Mouse (Mus musculus) MEL (cell line): ENCODE measurements around the gene Kif5a. TPM values are rescaled to one million over a fixed set of nuclear protein-coding genes. Genes with fewer than 3 reads are reported as not detected.
A peak's percentile ranks its signal among the peaks of the same experiment; 100 is the strongest.

Experiments used
- DNase-seq: peaks from one replicate; pipeline ENCODE4 v3.0.0; 2011; ENCODE audit warnings: low read depth, low spot score
- H3K27ac ChIP-seq: 2 replicates; pipeline ENCODE4 v1.5.1; 2012; ENCODE audit warnings: low read depth, mild to moderate bottlenecking, control low read depth, low read length, moderate library complexity; ENCODE audit not compliant: control insufficient read depth
- H3K27me3 ChIP-seq, 2 experiments: fragments of 150-350 bp in 1 of 2; sonication (generic) in 1 of 2; 2 replicates each; pipeline ENCODE4 v1.6.1; 2012; ENCODE audit warnings: low read length in 2 of 2, mild to moderate bottlenecking in 2 of 2, improper control_type of control experiment in 1 of 2, moderate library complexity in 1 of 2; ENCODE audit not compliant: insufficient read depth in 2 of 2, control insufficient read depth in 1 of 2
- H3K36me3 ChIP-seq, 2 experiments: 2 replicates each; pipeline ENCODE4 v1.6.1; 2012 to 2014; ENCODE audit warnings: low read length in 2 of 2, improper control_type of control experiment in 1 of 2, inconsistent platforms in 1 of 2, mild to moderate bottlenecking in 1 of 2; ENCODE audit not compliant: insufficient read depth in 2 of 2, control insufficient read depth in 1 of 2
- H3K4me1 ChIP-seq, 2 experiments: fragments of 150-350 bp in 1 of 2; sonication (generic) in 1 of 2; 2 replicates each; pipeline ENCODE4 v1.6.1; 2012; ENCODE audit warnings: low read length in 2 of 2, improper control_type of control experiment in 1 of 2, mild to moderate bottlenecking in 1 of 2; ENCODE audit not compliant: insufficient read depth in 2 of 2, control insufficient read depth in 1 of 2
- H3K4me3 ChIP-seq, 2 experiments: fragments of 150-350 bp in 1 of 2; sonication (generic) in 1 of 2; 2 replicates each; pipeline ENCODE4 v1.5.1; 2012; ENCODE audit warnings: low read depth in 2 of 2, low read length in 2 of 2, mild to moderate bottlenecking in 2 of 2, moderate library complexity in 2 of 2, control low read depth in 1 of 2, improper control_type of control experiment in 1 of 2; ENCODE audit not compliant: control insufficient read depth in 1 of 2, insufficient read depth in 1 of 2
- H3K79me2 ChIP-seq: 2 replicates; pipeline ENCODE4 v1.6.1; 2012; ENCODE audit warnings: mild to moderate bottlenecking, low read length, moderate library complexity; ENCODE audit not compliant: control insufficient read depth, poor library complexity, insufficient read depth
- H3K9ac ChIP-seq: 2 replicates; pipeline ENCODE4 v1.6.1; 2012; ENCODE audit warnings: low read depth, mild to moderate bottlenecking, control low read depth, low read length, moderate library complexity; ENCODE audit not compliant: control insufficient read depth, poor library complexity, severe bottlenecking
- H3K9me3 ChIP-seq: fragments of 150-350 bp; sonication (generic); replicated peaks from 2 replicates; pipeline ENCODE4 v1.6.1; 2012; ENCODE audit warnings: mild to moderate bottlenecking, low read length, improper control_type of control experiment, moderate library complexity; ENCODE audit not compliant: insufficient read depth
- BHLHE40 ChIP-seq: IDR thresholded peaks from 2 replicates; pipeline ENCODE4 v1.6.1; 2012; ENCODE audit warnings: low read depth, mild to moderate bottlenecking, inconsistent platforms, low read length, improper control_type of control experiment, borderline replicate concordance
- CTCF ChIP-seq, 3 experiments: IDR thresholded peaks in 2 of 3; conservative IDR thresholded peaks in 1 of 3; 2 replicates each; pipeline ENCODE4 v1.5.1; 2011 to 2012; ENCODE audit warnings: low read length in 3 of 3, low read depth in 2 of 3, mild to moderate bottlenecking in 2 of 3, improper control_type of control experiment in 1 of 3, inconsistent platforms in 1 of 3, mixed read lengths in 1 of 3, moderate library complexity in 1 of 3; ENCODE audit not compliant: control insufficient read depth in 1 of 3, insufficient read depth in 1 of 3, poor library complexity in 1 of 3, severe bottlenecking in 1 of 3
- EP300 ChIP-seq, 2 experiments: IDR thresholded peaks; 2 replicates each; pipeline ENCODE4 v1.6.1; 2011; ENCODE audit warnings: improper control_type of control experiment in 2 of 2, low read length in 2 of 2, low read depth in 1 of 2, mild to moderate bottlenecking in 1 of 2
- ETS1 ChIP-seq: IDR thresholded peaks from 2 replicates; pipeline ENCODE4 v1.6.1; 2012; ENCODE audit warnings: low read depth, mild to moderate bottlenecking, inconsistent platforms, low read length, improper control_type of control experiment, moderate library complexity
- HCFC1 ChIP-seq: IDR thresholded peaks from 2 replicates; pipeline ENCODE4 v1.6.1; 2012; ENCODE audit warnings: low read depth, mild to moderate bottlenecking, inconsistent platforms, low read length, improper control_type of control experiment, moderate library complexity
- JUND ChIP-seq: IDR thresholded peaks from 2 replicates; pipeline ENCODE4 v1.6.1; 2011; ENCODE audit warnings: low read depth, mild to moderate bottlenecking, improper control_type of control experiment, low read length
- MAZ ChIP-seq: IDR thresholded peaks from 2 replicates; pipeline ENCODE4 v1.6.1; 2012; ENCODE audit warnings: low read depth, mild to moderate bottlenecking, inconsistent platforms, low read length, improper control_type of control experiment
- MEF2A ChIP-seq: IDR thresholded peaks from 2 replicates; pipeline ENCODE4 v1.6.1; 2014; ENCODE audit warnings: low read depth, mild to moderate bottlenecking, inconsistent platforms, low read length, improper control_type of control experiment; ENCODE audit not compliant: poor library complexity, insufficient replicate concordance, severe bottlenecking; ENCODE audit errors: extremely low read depth
- MXI1 ChIP-seq: IDR thresholded peaks from 2 replicates; pipeline ENCODE4 v1.6.1; 2011; ENCODE audit warnings: mild to moderate bottlenecking, low read depth, low read length, improper control_type of control experiment
- MYB ChIP-seq: IDR thresholded peaks from 2 replicates; pipeline ENCODE4 v1.6.1; 2011; ENCODE audit warnings: mild to moderate bottlenecking, low read depth, low read length, improper control_type of control experiment
- MYC ChIP-seq: IDR thresholded peaks from 2 replicates; pipeline ENCODE4 v1.6.1; 2011; ENCODE audit warnings: low read depth, mild to moderate bottlenecking, low read length, improper control_type of control experiment, moderate library complexity
- NELFE ChIP-seq: IDR thresholded peaks from 2 replicates; pipeline ENCODE4 v1.6.1; 2011; ENCODE audit warnings: low read depth, low read length, improper control_type of control experiment
- POLR2A ChIP-seq, 2 experiments: IDR thresholded peaks; 2 replicates each; pipeline ENCODE4 v1.6.1; 2011 to 2012; ENCODE audit warnings: low read length in 2 of 2, mild to moderate bottlenecking in 2 of 2, control low read depth in 1 of 2, improper control_type of control experiment in 1 of 2, low read depth in 1 of 2, moderate library complexity in 1 of 2; ENCODE audit not compliant: control insufficient read depth in 1 of 2, insufficient read depth in 1 of 2, poor library complexity in 1 of 2
- POLR2AphosphoS2 ChIP-seq: IDR thresholded peaks from 2 replicates; pipeline ENCODE4 v1.6.1; 2011; ENCODE audit warnings: low read length, improper control_type of control experiment
- POLR2AphosphoS5 ChIP-seq: IDR thresholded peaks from 2 replicates; pipeline ENCODE4 v1.6.1; 2012; ENCODE audit warnings: low read depth, borderline replicate concordance, mild to moderate bottlenecking, inconsistent platforms, low read length, moderate library complexity, mixed read lengths
- RAD21 ChIP-seq: IDR thresholded peaks from 2 replicates; pipeline ENCODE4 v1.6.1; 2011; ENCODE audit warnings: mild to moderate bottlenecking, low read depth, low read length, improper control_type of control experiment
- RCOR1 ChIP-seq: IDR thresholded peaks from 2 replicates; pipeline ENCODE4 v1.6.1; 2012; ENCODE audit warnings: low read depth, mild to moderate bottlenecking, inconsistent platforms, low read length, improper control_type of control experiment
- SMC3 ChIP-seq: IDR thresholded peaks from 2 replicates; pipeline ENCODE4 v1.6.1; 2011; ENCODE audit warnings: low read depth, low read length, improper control_type of control experiment
- TAL1 ChIP-seq: IDR thresholded peaks from 2 replicates; pipeline ENCODE4 v1.6.1; 2012; ENCODE audit warnings: mild to moderate bottlenecking, inconsistent platforms, low read length, moderate library complexity, mixed read lengths
- TBP ChIP-seq: IDR thresholded peaks from 2 replicates; pipeline ENCODE4 v1.8.0; 2011; ENCODE audit warnings: low read depth, low read length, improper control_type of control experiment
- TCF12 ChIP-seq: IDR thresholded peaks from 2 replicates; pipeline ENCODE4 v1.6.1; 2014; ENCODE audit warnings: low read depth, mild to moderate bottlenecking, inconsistent platforms, low read length, improper control_type of control experiment, moderate library complexity
- UBTF ChIP-seq: IDR thresholded peaks from 2 replicates; pipeline ENCODE4 v1.6.1; 2012; ENCODE audit warnings: low read depth, mild to moderate bottlenecking, inconsistent platforms, low read length, improper control_type of control experiment, moderate library complexity, borderline replicate concordance; ENCODE audit not compliant: insufficient read depth
- USF1 ChIP-seq: IDR thresholded peaks from 2 replicates; pipeline ENCODE4 v1.6.1; 2014; ENCODE audit warnings: low read depth, mild to moderate bottlenecking, inconsistent platforms, low read length, improper control_type of control experiment, moderate library complexity
- ZKSCAN1 ChIP-seq: IDR thresholded peaks from 2 replicates; pipeline ENCODE4 v1.6.1; 2012; ENCODE audit warnings: low read depth, mild to moderate bottlenecking, inconsistent platforms, low read length, improper control_type of control experiment, moderate library complexity
- polyA plus RNA-seq, 2 experiments: library from polyadenylated mRNA; stranded (reverse) in 1 of 2; unstranded in 1 of 2; fragments of >175 nt in 1 of 2; fragments of >200 nt in 1 of 2; gene quantifications; 2 replicates each; pipeline versions ENCODE4 v1.2.1 to v1.2.4; 2012; ENCODE audit warnings: low replicate concordance in 2 of 2, low read depth in 1 of 2; ENCODE audit not compliant: insufficient read length in 2 of 2, insufficient read depth in 1 of 2, missing spikeins in 1 of 2
- total RNA-seq: library from RNA; depleted of rRNA; stranded (reverse); fragments of 300-350 nt; gene quantifications from 2 replicates; pipeline ENCODE4 v1.2.3, GENCODE M21; 2012

Kif5a gene
- total and polyA plus RNA-seq, 3 experiments = 0.42 to 1.3 TPM; not detected in 1

- no peak for DNase-seq
- no peaks in the 10 kb centered on the region for H3K27me3 ChIP-seq
- H3K9me3 ChIP-seq = no peaks in the 10 kb centered on the region
- H3K27ac ChIP-seq = no peak overlapping the region
- peaks cover 0 to 15% of the 10 kb centered on the region in 2 experiments; a peak in 3 of 4 replicates for H3K4me1 ChIP-seq
- TF ChIP-seq ZKSCAN1 = no peak
- TF ChIP-seq POLR2AphosphoS2 = no peak
- TF ChIP-seq POLR2A (IDR thresholded peaks at IDR 0.05; ENCODE audit: control insufficient read depth in 1 of 2, insufficient read depth in 1 of 2, low read depth in 1 of 2, low read length in 2 of 2, poor library complexity in 1 of 2) = no peak
- no peaks in the 10 kb centered on the region for H3K79me2 ChIP-seq
- H3K36me3 ChIP-seq = peaks cover 0 to 4% of the 10 kb centered on the region in 2 experiments; a peak in 2 of 4 replicates
- H3K4me3 ChIP-seq = no peak overlapping the region
- H3K9ac ChIP-seq = no peak overlapping the region
Measured at GRCm38 (mm10) chr10:127178286-127179027, 84.7 kb downstream of the Kif5a start.

GRCm38 (mm10) chr10:127177719-127178118 lies 85.4 kb downstream of the Kif5a start:
- TF ChIP-seq CTCF (IDR thresholded peaks at IDR 0.05 in 2 of 3, conservative IDR thresholded peaks at IDR 0.05 in 1 of 3; ENCODE audit: control insufficient read depth in 1 of 3, insufficient read depth in 1 of 3, low read depth in 2 of 3, low read length in 3 of 3, poor library complexity in 1 of 3, severe bottlenecking in 1 of 3) (peak; percentile 41 to 60 (median 52)), RAD21 (peak; percentile 35), TBP (no peak), BHLHE40 (no peak), NELFE (no peak), SMC3 (peak; percentile 62)
- TF ChIP-seq, all 39 proteins: peak for 3
- no peaks in the 10 kb centered on the region for H3K27me3 ChIP-seq
- H3K79me2 ChIP-seq = no peaks in the 10 kb centered on the region
- no peak for DNase-seq
- H3K36me3 ChIP-seq = peaks cover 0 to 4% of the 10 kb centered on the region in 2 experiments; a peak in 2 of 4 replicates
- H3K9ac ChIP-seq = no peak overlapping the region
- H3K4me1 ChIP-seq = peaks cover 0 to 15% of the 10 kb centered on the region in 2 experiments; a peak in 3 of 4 replicates
- H3K4me3 ChIP-seq = no peak overlapping the region
- H3K9me3 ChIP-seq = no peaks in the 10 kb centered on the region
- no peak overlapping the region for H3K27ac ChIP-seq

DNA sequence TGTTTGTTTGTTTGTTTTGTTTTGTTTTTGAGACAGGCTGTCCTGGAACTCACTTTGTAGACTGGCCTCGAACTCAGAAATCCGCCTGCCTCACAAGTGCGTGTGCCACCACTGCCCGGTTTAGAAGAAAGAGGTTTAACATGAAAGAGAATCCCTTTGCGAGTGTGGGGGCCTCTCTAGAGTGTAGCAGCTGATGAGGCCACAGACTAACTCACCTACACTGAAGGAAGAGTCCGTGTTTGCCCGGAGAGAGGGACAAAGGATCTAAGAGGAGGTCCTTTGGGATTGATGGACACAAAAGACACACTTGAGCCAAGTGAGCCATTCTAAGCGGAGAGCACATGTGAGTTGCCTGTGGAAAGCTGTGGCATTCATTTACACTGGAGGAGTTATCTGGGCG lies 85.9 kb downstream of the Kif5a start:
- no peak overlapping the region for H3K4me3 ChIP-seq

More for the DNA sequence above, 85.9 kb downstream of the Kif5a start:
- Histone ChIP-seq H3K36me3 (peaks cover 0 to 4% of the 10 kb centered on the region in 2 experiments; a peak in 3 of 4 replicates), H3K9ac (no peak overlapping the region), H3K27me3 (no peaks in the 10 kb centered on the region), H3K27ac (no peak overlapping the region), H3K4me1 (peaks cover 0 to 15% of the 10 kb centered on the region in 2 experiments; a peak in 3 of 4 replicates), H3K79me2 (no peaks in the 10 kb centered on the region), H3K9me3 (no peaks in the 10 kb centered on the region)
- no peak for DNase-seq
- TF ChIP-seq POLR2AphosphoS5 (no peak), TBP (no peak), EP300 (IDR thresholded peaks at IDR 0.05; ENCODE audit: low read depth in 1 of 2, low read length in 2 of 2) (no peak), CTCF (IDR thresholded peaks at IDR 0.05 in 2 of 3, conservative IDR thresholded peaks at IDR 0.05 in 1 of 3; ENCODE audit: control insufficient read depth in 1 of 3, insufficient read depth in 1 of 3, low read depth in 2 of 3, low read length in 3 of 3, poor library complexity in 1 of 3, severe bottlenecking in 1 of 3) (no peak), POLR2AphosphoS2 (no peak), HCFC1 (no peak), TAL1 (no peak), MAZ (no peak), ZKSCAN1 (no peak), JUND (no peak), ETS1 (no peak), MEF2A (no peak), TCF12 (no peak), BHLHE40 (no peak), MYB (no peak), MXI1 (no peak), RCOR1 (no peak), USF1 (no peak), MYC (no peak), UBTF (no peak)
- TF ChIP-seq, all 39 proteins: peak for 0
